Mouse (Mus musculus): ENCODE data around the gene Pomp.

The Pomp gene

GRCm38 (mm10) chr5:147902008-147902757 lies 41.9 kb downstream of the Pomp start:
- DNase-seq (ENCODE audit: low spot score): no peak

GRCm38 (mm10) chr5:147903166-147903565 lies 42.9 kb downstream of the Pomp start:
- DNase-seq (ENCODE audit: low spot score): no peak

DNA sequence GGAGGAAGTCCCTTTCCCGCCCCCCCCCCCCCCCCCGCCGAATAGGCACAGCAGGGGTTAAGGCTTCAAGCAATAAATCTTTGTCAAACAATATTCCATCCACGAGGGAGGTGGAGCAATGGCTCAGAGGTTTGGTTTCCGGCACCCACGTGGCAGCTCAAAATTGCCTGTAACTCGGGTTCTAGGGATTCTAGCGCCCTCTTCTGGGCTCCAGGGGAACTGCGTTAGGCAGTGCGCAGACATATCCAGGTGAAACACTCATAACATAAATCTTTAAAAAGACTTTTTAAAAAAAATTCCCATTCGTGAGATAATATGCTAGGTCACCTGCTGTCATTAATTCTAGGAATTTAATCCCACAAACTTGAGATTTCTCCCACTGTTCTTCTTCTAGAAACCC lies 46.9 kb downstream of the Pomp start:
- DNase-seq (ENCODE audit: low spot score): no peak

DNA sequence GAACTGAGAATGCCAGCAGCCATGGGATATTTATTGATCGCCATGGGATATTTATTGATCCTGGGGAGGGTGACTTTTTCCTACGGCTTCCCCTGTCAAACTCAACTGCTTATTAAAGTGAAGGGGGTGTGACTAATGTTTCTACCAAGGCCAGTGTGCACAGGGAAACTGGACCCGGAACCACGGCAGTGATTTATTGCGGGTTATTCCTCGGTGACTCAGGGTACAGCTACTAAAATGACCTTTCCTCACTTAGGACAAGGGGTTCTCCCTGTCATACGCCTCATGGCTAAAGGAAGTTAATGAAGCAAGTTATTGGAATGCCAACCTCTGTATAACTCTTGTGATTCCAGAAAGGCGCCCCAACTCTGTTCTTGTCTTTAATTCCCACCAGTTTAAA lies 47.6 kb downstream of the Pomp start:
- no peak for DNase-seq (ENCODE audit: low spot score)

DNA sequence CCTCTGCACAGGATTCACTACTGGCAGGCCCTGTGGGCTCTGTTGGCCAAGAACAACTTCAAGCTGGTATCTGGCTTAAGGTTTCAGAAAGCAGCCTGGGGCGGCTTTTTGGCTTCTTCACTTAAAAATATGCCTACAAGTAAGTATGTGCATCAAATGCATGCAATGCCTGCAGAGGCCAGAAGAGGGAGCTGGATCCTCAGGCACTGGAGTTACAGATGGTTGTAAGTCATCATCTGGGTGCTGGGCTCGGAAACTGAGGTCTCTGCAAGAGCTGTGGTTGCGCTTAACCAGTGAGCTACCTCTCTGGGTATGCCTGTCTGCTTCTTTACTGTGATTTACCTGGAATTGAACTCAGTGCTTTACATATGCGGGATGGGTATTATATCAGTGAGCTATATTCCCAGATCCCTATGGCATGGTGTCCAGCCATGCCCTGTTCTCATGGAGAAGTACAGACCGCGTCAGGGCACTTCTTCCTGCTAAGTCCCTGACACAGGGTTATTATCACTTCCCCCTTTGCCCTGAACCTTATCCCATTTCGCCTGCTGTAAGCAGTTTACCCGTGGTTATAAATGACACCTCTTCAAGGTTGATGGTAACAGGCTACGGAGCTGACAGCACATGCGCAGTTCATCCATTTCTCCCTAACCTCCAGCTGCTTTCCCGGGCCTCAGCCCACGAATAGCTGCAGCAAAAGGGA lies 50.7 kb downstream of the Pomp start:
- DNase-seq (ENCODE audit: low spot score): no peak

DNA sequence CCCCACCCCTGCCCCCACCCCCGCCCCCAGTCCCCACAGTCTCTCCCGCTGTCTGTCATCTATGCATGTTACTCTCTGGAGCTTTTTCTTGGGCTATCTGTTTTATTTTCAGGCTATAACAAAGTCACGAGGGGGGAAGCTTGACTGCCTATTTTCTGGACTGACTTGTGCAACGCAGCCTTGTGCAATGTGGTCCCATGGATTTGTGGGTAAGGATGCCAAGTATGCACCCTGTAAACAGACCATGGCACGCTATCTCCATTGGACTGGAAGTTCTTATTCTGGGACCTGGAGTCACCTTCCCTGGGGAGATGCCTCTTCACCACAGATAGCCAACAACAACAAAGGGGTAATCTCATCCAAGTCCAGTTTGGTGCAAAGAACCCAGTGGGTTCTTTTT lies 51.5 kb downstream of the Pomp start:
- no peak for DNase-seq (ENCODE audit: low spot score)

GRCm38 (mm10) chr5:147913241-147913842 lies 53.1 kb downstream of the Pomp start:
- no peak for DNase-seq (ENCODE audit: low spot score)

- DNase-seq (ENCODE audit: low spot score): no peak
These were observed 54.8 kb downstream of the Pomp start for GRCm38 (mm10) chr5:147915038-147915566.

GRCm38 (mm10) chr5:147916171-147916570 lies 55.9 kb downstream of the Pomp start:
- DNase-seq (ENCODE audit: low spot score): no peak

GRCm38 (mm10) chr5:147918044-147918846 lies 58.0 kb downstream of the Pomp start:
- no peak for DNase-seq (ENCODE audit: low spot score)

DNA sequence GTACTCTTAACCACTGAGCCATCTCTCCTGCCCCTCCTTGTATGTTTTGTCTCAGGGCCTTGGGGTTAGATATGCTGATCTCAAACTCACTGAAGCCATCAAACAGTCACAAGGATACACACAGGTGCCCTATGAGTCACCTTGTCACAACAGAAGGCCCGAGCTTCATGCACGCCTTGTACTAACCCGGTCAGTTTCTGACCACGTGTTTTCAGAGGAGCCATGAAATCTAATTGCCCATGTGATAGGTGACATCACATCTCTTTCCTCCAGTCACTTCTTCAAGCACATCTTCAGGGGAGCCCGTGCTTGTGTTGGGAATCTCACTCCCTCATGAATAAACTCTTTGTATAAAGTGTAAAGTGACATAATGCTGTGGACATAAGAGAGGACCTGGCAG lies 64.4 kb downstream of the Pomp start:
- DNase-seq (ENCODE audit: low spot score): no peak
